19 mouse cellular contexts compared by ENCODE assay signal in genomic region chr11:74804081-74804627, GRCm38 (mm10). TPM values are rescaled to one million over a fixed set of nuclear protein-coding genes. Genes with fewer than 3 reads are reported as not detected.
DNase-seq lines count a peak whose midpoint lies in the region.
"Had no signal": no experiment of that assay in that cellular context is flagged by ENCODE, and none has a peak within 500 bp of the region (broad histone marks: within the 10 kb centered on the region; RNA-seq: fewer than 3 reads in every experiment).

No protein-coding gene starts in this region.

- peak; percentile 45 for DNase-seq in heart, adult 11 months
- DNase-seq in heart, postnatal 4 days, result no peak
- peak; percentile 30 for DNase-seq in kidney, postnatal 14 days
- DNase-seq in kidney, adult 11 months, result no peak
- DNase-seq in lung, postnatal 10 days, result peak; percentile 20
- no peak for DNase-seq in lung, postnatal 14 days
- DNase-seq in fat pad, adult 2 months (ENCODE audit: extremely low read depth, low read depth, low spot score), result peak; percentile 67
- DNase-seq in testis, postnatal 14 days (ENCODE audit: low spot score), result no peak
- DNase-seq: adrenal gland, adult 8-10 months; adrenal gland, postnatal 25 days; cerebellum, adult 11-12 months; cerebellum, adult 8-10 months; cerebellum, postnatal 10 days; cerebellum, postnatal 36 days; forebrain, postnatal 0 days; gastrocnemius, adult 2 months; gastrocnemius, postnatal 14 days; heart, adult 2 months; heart, postnatal 14 days had no signal

RNA-seq across cellular contexts. Expression of gene Mnt, which starts 26.6 kb away (rescaled TPM):
- total RNA-seq in heart, postnatal 4 days (2021), result 10 to 100 TPM; 14.8 to 15.7 TPM

RNA-seq across cellular contexts. Expression of gene Mettl16, which starts 33.5 kb away (rescaled TPM):
- 10 to 100 TPM; 15.2 to 16.9 TPM for total RNA-seq in heart, postnatal 4 days (2021)

Comparison
In these comparisons a context has a peak if more than half of its experiments do, and no peak if none do; other contexts are left out.
1. DNase-seq: peak in heart, adult 11 months (single experiment), kidney, postnatal 14 days (single experiment), lung, postnatal 10 days (single experiment) and fat pad, adult 2 months (single experiment); none in heart, postnatal 4 days (single experiment), kidney, adult 11 months (single experiment), lung, postnatal 14 days (single experiment) and testis, postnatal 14 days (single experiment).